Mouse (Mus musculus): ENCODE measurements around the gene Lmbr1l.

Lmbr1l gene

GRCm38 (mm10) chr15:98867321-98867720 lies 50.7 kb downstream of the Lmbr1l start:
- DNase-seq, result peak; percentile 98

DNA sequence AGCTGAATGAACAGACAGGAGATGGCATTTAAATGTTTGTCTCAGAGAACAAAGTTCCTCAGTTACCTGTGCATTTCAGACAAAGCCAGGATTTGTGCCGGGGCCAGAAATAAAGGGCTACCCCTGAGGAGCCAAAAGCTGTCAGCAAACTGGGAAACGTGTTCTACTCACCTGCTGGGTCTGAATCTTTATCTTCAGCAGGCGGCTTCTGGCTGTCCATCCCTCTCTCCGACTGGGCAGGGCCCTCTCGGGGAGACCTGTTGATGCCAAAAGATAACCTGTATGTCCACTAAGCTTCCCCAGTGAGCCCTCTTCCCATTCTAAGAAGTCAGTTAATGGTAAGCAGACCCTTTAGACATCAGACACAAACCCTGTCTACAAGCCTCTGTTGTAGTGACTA lies 51.5 kb downstream of the Lmbr1l start:
- DNase-seq, result peak; percentile 93

DNA sequence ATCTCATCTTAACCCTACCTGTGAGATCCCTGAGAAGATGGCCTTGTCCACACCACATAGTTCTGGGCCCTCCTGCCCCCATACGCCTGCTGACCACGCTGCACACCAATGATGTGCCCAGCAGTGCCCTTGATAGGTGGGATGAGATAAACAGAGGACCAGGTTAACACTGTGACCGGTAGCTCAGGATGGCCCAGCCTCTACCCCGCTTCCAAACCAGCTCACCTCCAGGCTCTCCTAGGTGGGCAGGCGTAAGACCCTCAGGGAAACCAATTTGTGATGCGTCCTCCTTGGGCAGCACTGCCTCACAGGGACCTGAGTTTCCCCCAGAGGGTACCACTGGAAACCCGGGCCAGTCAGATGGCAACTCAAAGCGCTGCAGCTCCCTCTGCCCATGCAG lies 52.3 kb downstream of the Lmbr1l start:
- peak; percentile 92 for DNase-seq

DNA sequence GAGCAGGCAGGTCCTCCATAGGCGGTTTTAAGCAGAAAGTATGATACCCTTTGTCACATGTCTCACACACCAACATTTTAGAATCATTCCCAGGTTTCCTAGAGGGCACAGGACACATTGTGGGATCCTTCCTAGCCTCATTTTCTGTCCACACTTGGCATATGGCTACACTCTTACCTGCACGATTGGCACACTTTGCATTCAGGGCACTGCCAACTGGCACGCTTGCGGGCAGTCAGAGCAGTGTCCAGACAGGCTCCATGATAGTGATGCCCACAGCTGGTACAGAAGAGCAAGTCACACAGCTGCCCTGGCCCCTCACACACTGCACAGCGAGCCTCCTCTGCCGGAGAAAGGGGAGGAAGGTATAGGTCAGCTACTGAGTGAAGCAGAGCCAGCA lies 53.1 kb downstream of the Lmbr1l start:
- DNase-seq, result peak; percentile 89

DNA sequence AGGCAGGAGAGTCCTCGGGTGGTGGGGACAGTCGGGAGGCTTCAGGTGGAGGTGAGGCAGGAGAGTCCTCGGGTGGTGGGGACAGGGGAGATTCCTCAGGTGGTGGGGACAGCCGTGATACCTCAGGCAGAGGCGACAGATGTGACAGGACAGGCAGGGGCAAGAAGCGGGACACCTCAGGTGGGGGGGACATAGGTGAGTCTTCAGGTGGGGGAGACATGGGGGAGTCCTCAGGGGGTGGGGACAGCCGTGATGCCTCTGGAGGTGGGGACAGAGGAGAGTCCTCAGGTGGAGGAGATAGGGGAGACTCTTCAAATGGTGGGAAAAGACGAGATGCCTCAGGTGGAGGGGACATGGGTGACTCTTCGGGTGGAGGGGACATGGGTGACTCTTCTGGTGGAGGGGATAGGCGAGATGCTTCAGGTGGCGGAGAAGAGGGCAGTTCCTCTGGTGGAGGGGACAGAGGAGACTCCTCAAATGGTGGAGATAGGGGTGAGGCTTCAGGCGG lies 54.5 kb downstream of the Lmbr1l start:
- peak; percentile 91 for DNase-seq

GRCm38 (mm10) chr15:98861701-98862410 lies 56.2 kb downstream of the Lmbr1l start:
- peak; percentile 90 for DNase-seq

- no peak for DNase-seq
These were observed 57.1 kb downstream of the Lmbr1l start for GRCm38 (mm10) chr15:98860921-98861320.

DNA sequence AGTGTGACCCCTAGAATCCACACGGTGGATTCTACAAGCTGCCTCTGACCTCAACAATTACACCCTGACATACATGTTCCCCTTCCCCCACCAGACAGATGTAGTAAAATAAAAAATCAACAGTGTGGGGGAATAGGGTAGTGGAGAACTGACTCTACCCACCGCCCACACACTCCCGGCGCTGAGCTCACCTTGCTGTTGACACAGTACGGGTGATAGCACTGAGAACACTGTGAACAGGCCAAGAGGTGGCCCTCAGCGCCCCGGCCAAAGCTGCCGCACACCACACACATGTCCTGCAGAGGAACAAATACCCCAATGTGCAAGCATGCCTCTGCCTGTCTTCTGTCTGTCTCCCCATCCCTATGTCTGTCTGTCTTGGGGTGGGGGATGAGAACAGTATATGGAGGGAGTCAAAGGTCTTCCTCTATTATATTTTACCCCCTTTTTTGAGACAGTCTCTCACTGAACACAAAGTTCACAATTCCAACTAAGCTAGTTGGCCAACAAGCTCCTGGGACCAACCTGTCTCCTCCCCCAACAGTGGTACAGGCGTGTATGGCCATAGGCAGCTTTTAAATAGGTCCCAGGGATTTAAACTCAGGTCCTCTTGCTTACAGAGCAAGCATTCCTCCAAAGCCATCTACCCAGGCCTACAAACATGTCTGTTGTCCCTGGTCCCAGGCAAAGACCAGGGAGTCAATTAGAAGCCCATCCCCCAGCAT lies 58.5 kb downstream of the Lmbr1l start:
- DNase-seq, result peak; percentile 89

- DNase-seq, result peak; percentile 90
These were observed 63.8 kb downstream of the Lmbr1l start for GRCm38 (mm10) chr15:98854214-98854613.

All from heart, adult 11 months (tissue).